Mouse (Mus musculus): ENCODE measurements around the gene Klf12. TPM values are rescaled to one million over a fixed set of nuclear protein-coding genes. Genes with fewer than 3 reads are reported as not detected.

Gene Klf12
- polyA plus RNA-seq, 1 experiment, result 11.1 TPM

DNA sequence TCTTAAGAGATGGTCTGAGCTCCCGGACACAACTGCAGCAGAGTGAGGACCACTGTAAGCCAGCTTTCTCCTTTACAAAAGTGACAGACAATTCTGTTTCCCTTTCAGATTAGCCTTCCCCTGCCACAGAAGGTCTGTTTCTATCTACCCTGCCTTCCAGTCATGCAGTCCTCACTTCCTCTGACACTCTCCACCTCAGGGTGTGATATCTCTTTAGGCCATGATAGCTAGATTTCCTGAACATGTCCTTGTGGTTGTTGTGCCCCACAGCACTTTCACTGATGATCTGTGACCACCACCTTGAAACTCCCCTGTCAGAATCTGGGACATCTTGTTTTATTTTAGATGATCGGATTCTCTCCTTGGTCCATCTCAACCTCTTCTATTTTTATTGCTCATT, 437.0 kb downstream of the Klf12 start:
- TF ChIP-seq CTCF (IDR thresholded peaks at IDR 0.05; ENCODE audit: insufficient read depth, low read length) (no peak), POLR2A (IDR thresholded peaks at IDR 0.05; ENCODE audit: borderline replicate concordance, extremely low read depth, low read depth, low read length) (no peak)
- no peaks in the 10 kb centered on the region for H3K4me1 ChIP-seq (ENCODE audit: control insufficient read depth, insufficient read depth, low read length)
- DNase-seq, result no peak
- WGBS, result 82% methylated on average over 2 of the region's 2 CpGs
- H3K4me3 ChIP-seq (replicated peaks; ENCODE audit: extremely low read depth, low read depth, low read length), result no peak overlapping the region

DNA sequence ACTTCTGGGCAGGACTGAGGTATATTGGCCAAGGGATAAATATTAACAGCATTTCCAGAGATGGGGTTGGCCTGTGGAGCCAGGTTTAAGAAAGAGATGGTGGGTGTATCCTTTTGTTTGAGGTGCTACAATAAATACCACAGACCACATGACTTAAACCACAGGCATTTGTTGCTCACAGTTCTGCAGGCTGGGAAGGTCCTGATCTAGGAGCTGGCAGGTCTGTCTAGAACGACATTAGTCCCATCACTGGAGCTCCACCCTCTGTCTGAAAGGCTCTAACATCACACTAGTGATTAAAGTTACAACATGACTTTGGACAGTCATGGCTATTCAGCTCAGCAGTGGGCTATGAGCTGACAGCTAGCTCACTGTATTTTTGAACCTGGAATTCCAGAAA, 457.8 kb downstream of the Klf12 start:
- no peaks in the 10 kb centered on the region for H3K4me1 ChIP-seq (ENCODE audit: control insufficient read depth, insufficient read depth, low read length)
- no peak overlapping the region for H3K4me3 ChIP-seq (replicated peaks; ENCODE audit: extremely low read depth, low read depth, low read length)
- no peak for TF ChIP-seq POLR2A (IDR thresholded peaks at IDR 0.05; ENCODE audit: borderline replicate concordance, extremely low read depth, low read depth, low read length)
- no peak for TF ChIP-seq CTCF (IDR thresholded peaks at IDR 0.05; ENCODE audit: insufficient read depth, low read length)
- DNase-seq, result no peak
- WGBS, result 14% methylated on average over 1 of the region's 1 CpGs
